Mouse (Mus musculus): ENCODE measurements around the gene Fam229b. TPM values are rescaled to one million over a fixed set of nuclear protein-coding genes. Genes with fewer than 3 reads are reported as not detected.

Fam229b gene
- polyA plus RNA-seq (2015; fragmentation: Illumina TruSeq; extraction: RNeasy Lipid Tissue Mini Kit (QIAGEN cat#74804); ENCODE audit: insufficient read depth, low replicate concordance): 2.5 TPM

DNA sequence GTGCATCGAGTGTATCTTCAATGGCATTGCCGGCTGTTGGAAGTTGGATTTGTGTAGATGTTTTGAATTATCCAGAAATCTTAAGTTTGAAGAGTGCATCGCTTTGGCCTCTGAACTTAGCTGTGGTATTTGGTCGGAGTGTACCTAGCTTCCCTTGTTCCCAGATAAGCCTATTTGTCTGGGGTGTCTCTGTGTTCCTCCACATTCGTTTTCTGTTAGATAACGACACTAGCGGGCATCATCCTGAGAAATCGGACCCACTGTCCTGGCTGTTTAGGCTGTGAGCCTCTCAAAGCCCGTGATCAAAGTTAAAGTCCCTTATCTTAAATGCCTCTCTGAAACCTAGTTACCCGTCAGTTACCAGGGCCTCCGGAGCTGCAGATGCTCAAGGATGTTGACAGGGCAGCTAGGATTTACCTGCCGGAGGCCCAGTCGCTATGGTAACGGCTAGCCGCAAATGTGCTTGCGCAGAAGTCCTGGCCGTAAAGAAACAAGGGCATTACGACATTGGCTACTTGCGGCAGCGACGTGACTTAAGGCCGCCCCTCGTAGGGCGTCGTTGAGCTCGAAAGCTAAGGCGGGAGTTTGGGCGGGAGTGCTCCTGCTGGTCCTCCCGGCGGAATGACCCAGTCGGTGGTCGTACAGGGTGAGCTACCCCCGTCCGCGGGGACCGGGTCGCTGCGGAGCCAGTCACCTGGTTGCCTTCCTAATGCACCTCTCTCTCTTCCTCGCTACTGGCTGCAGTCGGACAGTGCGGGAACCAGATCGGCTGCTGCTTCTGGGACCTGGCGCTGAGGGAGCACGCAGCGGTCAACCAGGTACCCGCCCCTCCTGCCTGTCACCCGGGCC lies at the start of gene Fam229b, which contains the start of gene Tube1:
Fam229b (minus strand) TSS at position 453 of the 849 bp plus-strand sequence.
Tube1 (plus strand) TSS at position 515 of the 849 bp plus-strand sequence.

DNA sequence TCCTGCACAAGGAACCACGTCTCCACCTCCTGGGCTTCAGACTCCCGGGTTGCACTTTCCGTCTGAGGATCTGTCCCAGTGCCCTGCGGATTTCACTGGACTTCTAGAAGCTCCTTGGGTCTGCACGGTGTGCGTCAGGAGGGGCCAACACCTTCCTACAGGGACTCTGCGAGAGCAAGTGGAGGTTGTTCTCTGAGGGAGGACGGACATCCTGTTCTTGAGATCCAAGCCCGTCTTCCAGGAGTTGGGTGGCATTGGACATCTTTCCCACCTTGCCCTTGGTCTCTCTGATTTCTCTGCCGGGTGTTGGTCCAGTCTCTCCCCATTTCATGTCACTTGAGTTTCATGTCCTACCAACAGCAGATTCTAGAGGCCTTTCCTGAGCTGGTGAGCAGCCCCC lies 30.0 kb upstream of the Fam229b start, which contains the start of gene Ccn6:
Ccn6 (minus strand) TSS at position 101 of the 400 bp plus-strand sequence.

Other genes with a start within 250 kb of the Fam229b start
- 3.4 TPM for gene Lama4, start 168.4 kb downstream of the Fam229b start, polyA plus RNA-seq (2015; fragmentation: Illumina TruSeq; extraction: RNeasy Lipid Tissue Mini Kit (QIAGEN cat#74804); ENCODE audit: insufficient read depth, low replicate concordance)
- 4.8 TPM for gene Tube1, start 62 bp upstream of the Fam229b start, polyA plus RNA-seq (2015; fragmentation: Illumina TruSeq; extraction: RNeasy Lipid Tissue Mini Kit (QIAGEN cat#74804); ENCODE audit: insufficient read depth, low replicate concordance)
- gene Ccn6, start 29.9 kb upstream of the Fam229b start, polyA plus RNA-seq (2015; fragmentation: Illumina TruSeq; extraction: RNeasy Lipid Tissue Mini Kit (QIAGEN cat#74804); ENCODE audit: insufficient read depth, low replicate concordance): not detected
- 91.1 TPM for gene Fyn, start 234.9 kb upstream of the Fam229b start, polyA plus RNA-seq (2015; fragmentation: Illumina TruSeq; extraction: RNeasy Lipid Tissue Mini Kit (QIAGEN cat#74804); ENCODE audit: insufficient read depth, low replicate concordance)